Mouse (Mus musculus): ENCODE results near the gene Marcksl1. TPM values are rescaled to one million over a fixed set of nuclear protein-coding genes. Genes with fewer than 3 reads are reported as not detected.

Gene Marcksl1
- polyA plus RNA-seq, 1 experiment: 69.9 TPM

- H3K36me3 ChIP-seq (ENCODE audit: control insufficient read depth, insufficient read depth, low read length): no peaks in the 10 kb centered on the region
- H3K4me1 ChIP-seq (ENCODE audit: control insufficient read depth, insufficient read depth, low read length): peaks cover 5% of the 10 kb centered on the region
- TF ChIP-seq POLR2A (IDR thresholded peaks at IDR 0.05; ENCODE audit: control insufficient read depth, low read depth, low read length) (no peak), CTCF (IDR thresholded peaks at IDR 0.05; ENCODE audit: control insufficient read depth, insufficient read depth, insufficient replicate concordance, low read depth, low read length) (no peak)
Measured at GRCm38 (mm10) chr4:129561184-129561583, 47.8 kb downstream of the Marcksl1 start.

GRCm38 (mm10) chr4:129563718-129564117 lies 50.3 kb downstream of the Marcksl1 start:
- Histone ChIP-seq H3K4me1 (ENCODE audit: control insufficient read depth, insufficient read depth, low read length) (no peaks in the 10 kb centered on the region), H3K36me3 (ENCODE audit: control insufficient read depth, insufficient read depth, low read length) (no peaks in the 10 kb centered on the region), H3K27me3 (ENCODE audit: control insufficient read depth, insufficient read depth, low read length) (no peaks in the 10 kb centered on the region), H3K27ac (ENCODE audit: control insufficient read depth, insufficient read depth, low read depth, low read length) (no peak overlapping the region), H3K4me3 (ENCODE audit: control insufficient read depth, low read depth, low read length) (no peak overlapping the region)
- TF ChIP-seq POLR2A (IDR thresholded peaks at IDR 0.05; ENCODE audit: control insufficient read depth, low read depth, low read length) (no peak), CTCF (IDR thresholded peaks at IDR 0.05; ENCODE audit: control insufficient read depth, insufficient read depth, insufficient replicate concordance, low read depth, low read length) (no peak)

More at GRCm38 (mm10) chr4:129561184-129561583, 47.8 kb downstream of the Marcksl1 start:
- Histone ChIP-seq H3K4me3 (ENCODE audit: control insufficient read depth, low read depth, low read length) (no peak overlapping the region), H3K27ac (ENCODE audit: control insufficient read depth, insufficient read depth, low read depth, low read length) (no peak overlapping the region), H3K27me3 (ENCODE audit: control insufficient read depth, insufficient read depth, low read length) (no peaks in the 10 kb centered on the region)

- Histone ChIP-seq H3K4me1 (ENCODE audit: control insufficient read depth, insufficient read depth, low read length) (no peaks in the 10 kb centered on the region), H3K4me3 (ENCODE audit: control insufficient read depth, low read depth, low read length) (no peak overlapping the region), H3K27ac (ENCODE audit: control insufficient read depth, insufficient read depth, low read depth, low read length) (no peak overlapping the region), H3K36me3 (ENCODE audit: control insufficient read depth, insufficient read depth, low read length) (no peaks in the 10 kb centered on the region), H3K27me3 (ENCODE audit: control insufficient read depth, insufficient read depth, low read length) (no peaks in the 10 kb centered on the region)
- no peak for TF ChIP-seq CTCF (IDR thresholded peaks at IDR 0.05; ENCODE audit: control insufficient read depth, insufficient read depth, insufficient replicate concordance, low read depth, low read length)
- no peak for TF ChIP-seq POLR2A (IDR thresholded peaks at IDR 0.05; ENCODE audit: control insufficient read depth, low read depth, low read length)
Measured at GRCm38 (mm10) chr4:129565139-129565538, 51.8 kb downstream of the Marcksl1 start.

Other genes with a start within 250 kb of the Marcksl1 start
- gene Sync, start 226.0 kb upstream of the Marcksl1 start, polyA plus RNA-seq (2012; rRNA removed): 0.36 and 0.40 TPM in 2 replicates
- 46.1 and 51.5 TPM in 2 replicates for gene Rbbp4, start 178.2 kb upstream of the Marcksl1 start, polyA plus RNA-seq (2012; rRNA removed)
- 19.1 and 20.7 TPM in 2 replicates for gene Zbtb8os, start 177.9 kb upstream of the Marcksl1 start, polyA plus RNA-seq (2012; rRNA removed)
- 4.6 and 5.6 TPM in 2 replicates for gene Zbtb8a, start 135.5 kb upstream of the Marcksl1 start, polyA plus RNA-seq (2012; rRNA removed)
- gene Zbtb8b, start 72.7 kb upstream of the Marcksl1 start, polyA plus RNA-seq (2012; rRNA removed): 1.0 and 1.3 TPM in 2 replicates
- 35.5 and 38.2 TPM in 2 replicates for gene Bsdc1, start 52.0 kb upstream of the Marcksl1 start, polyA plus RNA-seq (2012; rRNA removed)
- 252 and 267 TPM in 2 replicates for gene Tssk3, start 22.6 kb upstream of the Marcksl1 start, polyA plus RNA-seq (2012; rRNA removed)
- gene Fam229a, start 22.4 kb upstream of the Marcksl1 start, polyA plus RNA-seq (2012; rRNA removed): 945 and 1,232 TPM in 2 replicates
- gene Hdac1, start 29.1 kb downstream of the Marcksl1 start, polyA plus RNA-seq (2012; rRNA removed): 123 and 132 TPM in 2 replicates
- 1.8 and 2.5 TPM in 2 replicates for gene Lck, start 60.1 kb downstream of the Marcksl1 start, polyA plus RNA-seq (2012; rRNA removed)
- 0.19 TPM in 1 of 2 replicates, not detected in the other for gene Fam167b, start 65.0 kb downstream of the Marcksl1 start, polyA plus RNA-seq (2012; rRNA removed)
- 204 and 221 TPM in 2 replicates for gene Eif3i, start 87.1 kb downstream of the Marcksl1 start, polyA plus RNA-seq (2012; rRNA removed)
- 50.1 and 56.2 TPM in 2 replicates for gene Tmem234, start 87.1 kb downstream of the Marcksl1 start, polyA plus RNA-seq (2012; rRNA removed)
- gene Dcdc2b, start 100.7 kb downstream of the Marcksl1 start, polyA plus RNA-seq (2012; rRNA removed): 15.5 and 19.4 TPM in 2 replicates
- 45.7 and 46.2 TPM in 2 replicates for gene Iqcc, start 105.5 kb downstream of the Marcksl1 start, polyA plus RNA-seq (2012; rRNA removed)
- gene Ccdc28b, start 110.4 kb downstream of the Marcksl1 start, polyA plus RNA-seq (2012; rRNA removed): 13.8 and 14.1 TPM in 2 replicates
- 15.3 and 15.9 TPM in 2 replicates for gene Txlna, start 127.5 kb downstream of the Marcksl1 start, polyA plus RNA-seq (2012; rRNA removed)
- 140 and 143 TPM in 2 replicates for gene Kpna6, start 159.2 kb downstream of the Marcksl1 start, polyA plus RNA-seq (2012; rRNA removed)
- gene Tmem39b, start 183.3 kb downstream of the Marcksl1 start, polyA plus RNA-seq (2012; rRNA removed): 273 and 283 TPM in 2 replicates
- 17.1 and 19.2 TPM in 2 replicates for gene Khdrbs1, start 228.7 kb downstream of the Marcksl1 start, polyA plus RNA-seq (2012; rRNA removed)

All from testis, adult 2 months (tissue).